Mouse (Mus musculus): ENCODE data around the gene Eif2ak2. TPM values are rescaled to one million over a fixed set of nuclear protein-coding genes. Genes with fewer than 3 reads are reported as not detected.

Eif2ak2 gene
- polyA plus RNA-seq (2016; fragmentation: Nextera tagmentation; extraction: Ambion mirVana): 4.3 and 5.5 TPM in 2 replicates

- H3K27me3 ChIP-seq (replicated peaks): no peaks in the 10 kb centered on the region
- no peaks in the 10 kb centered on the region for H3K36me3 ChIP-seq
- H3K9ac ChIP-seq: peak within 1 kb of the TSS; percentile 58
- WGBS: 3% methylated on average over 28 of the region's 28 CpGs
- H3K4me3 ChIP-seq: peak within 1 kb of the TSS; percentile 45
- peak within 1 kb of the TSS; percentile 82 for H3K4me2 ChIP-seq (replicated peaks)
- H3K4me1 ChIP-seq: peaks cover 18% of the 10 kb centered on the region
- no peak within 1 kb of the TSS for H3K27ac ChIP-seq
- peak; percentile 90 for ATAC-seq (ENCODE audit: low FRiP score, low read depth)
- peaks cover 4% of the 10 kb centered on the region; the same call in 1 of the 2 replicates for H3K9me3 ChIP-seq
These were observed at the start of gene Eif2ak2 for GRCm38 (mm10) chr17:78882401-78883112. Gene Eif2ak2 (minus strand): TSS chr17:78882573.

- no peak overlapping the region for H3K27ac ChIP-seq
- H3K36me3 ChIP-seq: peaks cover 34% of the 10 kb centered on the region
- H3K4me3 ChIP-seq: no peak overlapping the region
- H3K4me2 ChIP-seq (replicated peaks): peak overlapping the region; percentile 72
- H3K9me3 ChIP-seq: no peaks in the 10 kb centered on the region
- no peak for ATAC-seq (ENCODE audit: low FRiP score, low read depth)
- H3K9ac ChIP-seq: peak overlapping the region; percentile 67; the same call in 1 of the 2 replicates
- H3K4me1 ChIP-seq: peaks cover 12% of the 10 kb centered on the region
- WGBS: 44% methylated on average over 6 of the region's 6 CpGs
- H3K27me3 ChIP-seq (replicated peaks): no peaks in the 10 kb centered on the region
These were observed 35.3 kb upstream of the Eif2ak2 start for GRCm38 (mm10) chr17:78917696-78918095.

- H3K27me3 ChIP-seq (replicated peaks): no peaks in the 10 kb centered on the region
- peak overlapping the region; percentile 72 for H3K4me2 ChIP-seq (replicated peaks)
- peaks cover 28% of the 10 kb centered on the region for H3K36me3 ChIP-seq
- H3K4me3 ChIP-seq: peak overlapping the region; percentile 63
- 0 out of 2 replicates have a peak overlapping the region, but pooled peaks have one; percentile 62 for H3K27ac ChIP-seq
- no peaks in the 10 kb centered on the region for H3K9me3 ChIP-seq
- peaks cover 13% of the 10 kb centered on the region for H3K4me1 ChIP-seq
- peak; percentile 13; the same call in 1 of the 2 replicates for ATAC-seq (ENCODE audit: low FRiP score, low read depth)
- peak overlapping the region; percentile 67 for H3K9ac ChIP-seq
- WGBS: 4% methylated on average over 11 of the region's 11 CpGs
These were observed 34.5 kb upstream of the Eif2ak2 start for GRCm38 (mm10) chr17:78916899-78917298.

- Histone ChIP-seq H3K4me2 (replicated peaks) (peak within 1 kb of the TSS; percentile 72), H3K27ac (peak within 1 kb of the TSS; percentile 62; the same call in 1 of the 2 replicates), H3K4me3 (peak within 1 kb of the TSS; percentile 63), H3K9ac (peak within 1 kb of the TSS; percentile 67), H3K9me3 (no peaks in the 10 kb centered on the region), H3K4me1 (peaks cover 13% of the 10 kb centered on the region), H3K27me3 (replicated peaks) (no peaks in the 10 kb centered on the region), H3K36me3 (peaks cover 23% of the 10 kb centered on the region)
- ATAC-seq (ENCODE audit: low FRiP score, low read depth): peak; percentile 95
- under 1% methylated on average over 37 of the region's 37 CpGs for whole genome bisulfite sequencing
These were observed 34.0 kb upstream of the Eif2ak2 start, which contains the start of gene Cebpzos for GRCm38 (mm10) chr17:78916369-78916813. Gene Cebpzos (plus strand): TSS chr17:78916500.

GRCm38 (mm10) chr17:78915772-78916171 is 33.4 kb upstream of the Eif2ak2 start:
- Histone ChIP-seq H3K4me2 (replicated peaks) (peak overlapping the region; percentile 72), H3K36me3 (peaks cover 19% of the 10 kb centered on the region), H3K9me3 (no peaks in the 10 kb centered on the region), H3K27me3 (replicated peaks) (no peaks in the 10 kb centered on the region), H3K4me1 (peaks cover 13% of the 10 kb centered on the region), H3K9ac (peak overlapping the region; percentile 67), H3K27ac (no peak overlapping the region), H3K4me3 (peak overlapping the region; percentile 63)
- peak; percentile 34; the same call in 1 of the 2 replicates for ATAC-seq (ENCODE audit: low FRiP score, low read depth)
- 62% methylated on average over 6 of the region's 6 CpGs for WGBS

- Histone ChIP-seq H3K4me3 (no peak overlapping the region), H3K27ac (no peak overlapping the region), H3K36me3 (peaks cover 5% of the 10 kb centered on the region; the same call in 1 of the 2 replicates), H3K9ac (no peak overlapping the region), H3K27me3 (replicated peaks) (no peaks in the 10 kb centered on the region), H3K4me1 (peaks cover 13% of the 10 kb centered on the region), H3K9me3 (no peaks in the 10 kb centered on the region), H3K4me2 (replicated peaks) (no peak overlapping the region)
- WGBS: 71% methylated on average over 3 of the region's 3 CpGs
- ATAC-seq (ENCODE audit: low FRiP score, low read depth): no peak
These were observed 31.5 kb upstream of the Eif2ak2 start for GRCm38 (mm10) chr17:78913921-78914320.

GRCm38 (mm10) chr17:78912861-78913281 is 30.5 kb upstream of the Eif2ak2 start:
- 37% methylated on average over 6 of the region's 6 CpGs for WGBS
- no peaks in the 10 kb centered on the region for H3K9me3 ChIP-seq
- H3K27ac ChIP-seq: no peak overlapping the region
- H3K4me1 ChIP-seq: peaks cover 13% of the 10 kb centered on the region
- peak overlapping the region; percentile 52 for H3K4me2 ChIP-seq (replicated peaks)
- H3K36me3 ChIP-seq: no peaks in the 10 kb centered on the region
- H3K9ac ChIP-seq: no peak overlapping the region
- H3K4me3 ChIP-seq: peak overlapping the region; percentile 24
- ATAC-seq (ENCODE audit: low FRiP score, low read depth): peak; percentile 43
- no peaks in the 10 kb centered on the region for H3K27me3 ChIP-seq (replicated peaks)

GRCm38 (mm10) chr17:78909374-78909773 is 27.0 kb upstream of the Eif2ak2 start:
- no peaks in the 10 kb centered on the region for H3K36me3 ChIP-seq
- no peak overlapping the region for H3K27ac ChIP-seq
- no peak for ATAC-seq (ENCODE audit: low FRiP score, low read depth)
- H3K9me3 ChIP-seq: no peaks in the 10 kb centered on the region
- no peak overlapping the region for H3K4me2 ChIP-seq (replicated peaks)
- no peaks in the 10 kb centered on the region for H3K27me3 ChIP-seq (replicated peaks)
- WGBS: 82% methylated on average over 2 of the region's 2 CpGs
- no peak overlapping the region for H3K9ac ChIP-seq
- H3K4me1 ChIP-seq: peaks cover 6% of the 10 kb centered on the region; the same call in 1 of the 2 replicates
- no peak overlapping the region for H3K4me3 ChIP-seq

GRCm38 (mm10) chr17:78906892-78907291 is 24.5 kb upstream of the Eif2ak2 start, which contains the start of gene Sult6b1:
Gene Sult6b1 (minus strand): TSS chr17:78906992.
- Histone ChIP-seq H3K4me2 (replicated peaks) (no peak within 1 kb of the TSS), H3K4me3 (no peak within 1 kb of the TSS), H3K9ac (no peak within 1 kb of the TSS), H3K27ac (no peak within 1 kb of the TSS), H3K27me3 (replicated peaks) (no peaks in the 10 kb centered on the region), H3K36me3 (no peaks in the 10 kb centered on the region), H3K9me3 (no peaks in the 10 kb centered on the region), H3K4me1 (no peaks in the 10 kb centered on the region)
- WGBS: 90% methylated on average over 5 of the region's 5 CpGs
- ATAC-seq (ENCODE audit: low FRiP score, low read depth): no peak

- WGBS: 87% methylated on average over 2 of the region's 2 CpGs
- Histone ChIP-seq H3K4me2 (replicated peaks) (no peak overlapping the region), H3K4me3 (no peak overlapping the region), H3K9ac (no peak overlapping the region), H3K27me3 (replicated peaks) (no peaks in the 10 kb centered on the region), H3K9me3 (no peaks in the 10 kb centered on the region), H3K4me1 (no peaks in the 10 kb centered on the region), H3K36me3 (no peaks in the 10 kb centered on the region), H3K27ac (no peak overlapping the region)
- no peak for ATAC-seq (ENCODE audit: low FRiP score, low read depth)
These were observed 20.8 kb upstream of the Eif2ak2 start for GRCm38 (mm10) chr17:78903158-78903557.

GRCm38 (mm10) chr17:78895394-78895793 is 13.0 kb upstream of the Eif2ak2 start:
- H3K36me3 ChIP-seq: no peaks in the 10 kb centered on the region
- H3K4me2 ChIP-seq (replicated peaks): no peak overlapping the region
- H3K4me1 ChIP-seq: no peaks in the 10 kb centered on the region
- H3K27me3 ChIP-seq (replicated peaks): no peaks in the 10 kb centered on the region
- 56% methylated on average over 8 of the region's 8 CpGs for WGBS
- ATAC-seq (ENCODE audit: low FRiP score, low read depth): no peak
- H3K9me3 ChIP-seq: no peaks in the 10 kb centered on the region
- no peak overlapping the region for H3K4me3 ChIP-seq
- no peak overlapping the region for H3K9ac ChIP-seq
- H3K27ac ChIP-seq: no peak overlapping the region

GRCm38 (mm10) chr17:78894991-78895390 is 12.6 kb upstream of the Eif2ak2 start:
- ATAC-seq (ENCODE audit: low FRiP score, low read depth): no peak
- Histone ChIP-seq H3K27ac (no peak overlapping the region), H3K27me3 (replicated peaks) (no peaks in the 10 kb centered on the region), H3K4me2 (replicated peaks) (no peak overlapping the region), H3K9ac (no peak overlapping the region), H3K36me3 (no peaks in the 10 kb centered on the region), H3K9me3 (no peaks in the 10 kb centered on the region), H3K4me1 (no peaks in the 10 kb centered on the region), H3K4me3 (no peak overlapping the region)
- WGBS: 80% methylated on average over 7 of the region's 7 CpGs
